13 mouse cellular contexts compared by ENCODE assay signal in genomic region chr9:46163430-46163829, GRCm38 (mm10).
DNase-seq lines count a peak whose midpoint lies in the region; ATAC-seq and TF ChIP-seq lines count a peak whose summit lies in the region.
"Had no signal": no experiment of that assay in that cellular context is flagged by ENCODE, and none has a peak within 500 bp of the region (broad histone marks: within the 10 kb centered on the region; RNA-seq: fewer than 3 reads in every experiment).

No protein-coding gene starts in this region.

- no peaks in the 10 kb centered on the region for H3K9me3 ChIP-seq in heart, embryonic 16.5 days (replicated peaks; ENCODE audit: control insufficient read depth, low read length)
- H3K9me3 ChIP-seq: hindbrain, embryonic 12.5 days; megakaryocyte, embryonic 14.5 days had no signal

- DNase-seq in layer of hippocampus, adult 2 months (ENCODE audit: low spot score in 2 of 2) = no peak
- no peak for DNase-seq in layer of hippocampus, adult 18-20 months (ENCODE audit: low spot score in 2 of 2)
- DNase-seq in lung, postnatal 4 days = peak; percentile 26 to 44
- DNase-seq in frontal cortex, postnatal 25 days (ENCODE audit: low spot score in 2 of 2) = no peak
- DNase-seq: forebrain, postnatal 0 days; layer of hippocampus, postnatal 36 days; right cerebral cortex, postnatal 25 days; thymus, adult 2 months had no signal

- no peak overlapping the region for H3K4me3 ChIP-seq in layer of hippocampus, adult 2 months
- H3K4me3 ChIP-seq in brown adipose tissue, adult 24 weeks (ENCODE audit: insufficient read depth, low read depth, low read length) = no peak overlapping the region
- H3K4me3 ChIP-seq in heart, embryonic 16.5 days (ENCODE audit: low read length) = no peak overlapping the region
- H3K4me3 ChIP-seq: hindbrain, embryonic 12.5 days; megakaryocyte, embryonic 14.5 days had no signal

- peak overlapping the region; percentile 53; the same call in 1 of the 2 replicates for H3K27ac ChIP-seq in layer of hippocampus, adult 2 months
- peak overlapping the region; percentile 39; the same call in 1 of the 2 replicates for H3K27ac ChIP-seq in brown adipose tissue, adult 24 weeks (replicated peaks; ENCODE audit: low read depth, low read length)
- H3K27ac ChIP-seq in heart, embryonic 16.5 days (ENCODE audit: low read length) = peak overlapping the region; percentile 55
- H3K27ac ChIP-seq: hindbrain, embryonic 12.5 days had no signal

- H3K36me3 ChIP-seq in heart, embryonic 16.5 days (ENCODE audit: control insufficient read depth, insufficient read depth) = 0 out of 2 replicates have a peak, but pooled peaks cover 2% of the 10 kb centered on the region
- H3K36me3 ChIP-seq: hindbrain, embryonic 12.5 days had no signal

- H3K4me1 ChIP-seq in brown adipose tissue, adult 24 weeks (ENCODE audit: control insufficient read depth, insufficient read depth, insufficient read length, low read length) = peaks cover 4% of the 10 kb centered on the region; the same call in 1 of the 2 replicates
- peaks cover 9% of the 10 kb centered on the region for H3K4me1 ChIP-seq in heart, embryonic 16.5 days (ENCODE audit: control insufficient read depth, insufficient read depth, low read length)
- H3K4me1 ChIP-seq: hindbrain, embryonic 12.5 days had no signal

- no peaks in the 10 kb centered on the region for H3K27me3 ChIP-seq in heart, embryonic 16.5 days (ENCODE audit: control insufficient read depth, insufficient read depth, low read length)
- H3K27me3 ChIP-seq: hindbrain, embryonic 12.5 days; megakaryocyte, embryonic 14.5 days had no signal

- no peak overlapping the region for H3K9ac ChIP-seq in heart, embryonic 16.5 days (ENCODE audit: low read length)
- H3K9ac ChIP-seq: forebrain, postnatal 0 days; hindbrain, embryonic 12.5 days had no signal

- WGBS in heart, embryonic 16.5 days = 56% methylated on average over 8 of the region's 8 CpGs

- no peak overlapping the region for H3K4me2 ChIP-seq in heart, embryonic 16.5 days (ENCODE audit: low read depth, low read length)
- H3K4me2 ChIP-seq: hindbrain, embryonic 12.5 days had no signal

- no peak for ATAC-seq in heart, embryonic 16.5 days (replicated peaks; ENCODE audit: extremely low read depth, insufficient read depth, low FRiP score)
- no peak for ATAC-seq in monocyte, adult 5-6 weeks (replicated peaks; ENCODE audit: insufficient number of reproducible peaks, low FRiP score, low TSS enrichment, poor library complexity, severe bottlenecking)
- ATAC-seq: forebrain, postnatal 0 days had no signal

- TF ChIP-seq CTCF in layer of hippocampus, adult 2 months (conservative IDR thresholded peaks at IDR 0.05) = no peak

Comparison
In these comparisons a context has a peak if more than half of its experiments do, and no peak if none do; other contexts are left out.
1. DNase-seq: peak in lung, postnatal 4 days (2 of 2); none in layer of hippocampus, adult 2 months (0 of 2), layer of hippocampus, adult 18-20 months (0 of 2) and frontal cortex, postnatal 25 days (0 of 2).
2. Peak in every context shown above with its lines, with median percentiles within 50 percentile points of each other: H3K27ac ChIP-seq.